In genomic region chr5:126606756-126607155, GRCm38 (mm10) we compare ENCODE assay signal across 10 mouse cellular contexts.
"Had no signal": no experiment of that assay in that cellular context is flagged by ENCODE, and none has a peak within 500 bp of the region (broad histone marks: within the 10 kb centered on the region; RNA-seq: fewer than 3 reads in every experiment).

No protein-coding gene starts in this region.

- DNase-seq: liver, postnatal 0 days; lung, adult 2 months; lung, postnatal 14 days; lung, postnatal 36 days; retina, postnatal 1 day; right cerebral cortex, adult 18-20 months; spleen, adult 18-20 months; thymus, adult 18-20 months; thymus, postnatal 14 days; thymus, postnatal 36 days had no signal
